Mouse (Mus musculus): ENCODE measurements at regions not wholly inside any gene's neighbourhood (a gene's known extent, or its start where the extent isn't known, plus 50 kb on each side); places are given as distances from the start of the nearest gene placed in this dataset.

DNA sequence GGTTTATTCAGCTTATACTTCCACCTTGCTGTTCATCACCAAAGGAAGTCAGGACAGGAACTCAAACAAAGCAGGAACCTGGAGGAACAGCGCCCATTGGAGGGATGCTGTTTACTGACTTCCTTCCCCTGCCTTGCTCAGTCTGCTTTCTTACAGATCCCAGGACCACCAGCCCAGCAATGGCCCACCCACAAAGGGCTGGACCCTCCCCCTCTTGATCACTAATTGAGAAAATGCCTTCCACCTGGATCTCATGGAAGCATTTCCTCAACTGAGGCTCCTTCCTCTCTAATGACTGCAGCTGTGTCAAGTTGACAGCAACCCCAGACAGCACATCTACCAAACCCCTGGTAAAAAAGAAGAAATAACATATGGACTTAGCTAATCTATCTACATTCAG, 312.7 kb downstream of the Sox4 start:
- TF ChIP-seq CTCF (IDR thresholded peaks at IDR 0.05; ENCODE audit: borderline replicate concordance, insufficient read depth, low read depth, low read length) (no peak), POLR2A (IDR thresholded peaks at IDR 0.05; ENCODE audit: borderline replicate concordance, insufficient read depth, low read length) (no peak)
